Mouse (Mus musculus): Measurements from ENCODE around the gene Slc8a3. TPM values are rescaled to one million over a fixed set of nuclear protein-coding genes. Genes with fewer than 3 reads are reported as not detected.

Gene Slc8a3
- polyA plus RNA-seq, 1 experiment, result 0.01 TPM

GRCm38 (mm10) chr12:81205619-81206560 lies 127.1 kb downstream of the Slc8a3 start:
- no peaks in the 10 kb centered on the region for H3K36me3 ChIP-seq (ENCODE audit: control insufficient read depth, insufficient read depth)
- no peaks in the 10 kb centered on the region for H3K79me3 ChIP-seq (ENCODE audit: low read depth)
- no peak overlapping the region for H3K4me3 ChIP-seq (ENCODE audit: insufficient read depth, poor library complexity, severe bottlenecking)
- no peaks in the 10 kb centered on the region for H3K79me2 ChIP-seq (ENCODE audit: control insufficient read depth, insufficient read depth)
- H3K27me3 ChIP-seq (ENCODE audit: control insufficient read depth, insufficient read depth, insufficient read length), result peaks cover 3% of the 10 kb centered on the region
- H3ac ChIP-seq (ENCODE audit: control insufficient read depth, insufficient read length, low read depth), result no peak overlapping the region
- TF ChIP-seq MYOG (IDR thresholded peaks at IDR 0.05; ENCODE audit: control insufficient read depth, extremely low read depth, insufficient read length), result no peak
- no peak for TF ChIP-seq CTCF (IDR thresholded peaks at IDR 0.05; ENCODE audit: control insufficient read depth, insufficient read depth, insufficient read length)
- no peak for TF ChIP-seq MYOD1 (IDR thresholded peaks at IDR 0.05; ENCODE audit: control insufficient read depth, insufficient read length, low read depth)
- TF ChIP-seq MAX (IDR thresholded peaks at IDR 0.05), result no peak
- no peak for TF ChIP-seq USF1 (IDR thresholded peaks at IDR 0.05; ENCODE audit: low read depth)
- TF ChIP-seq FOSL1 (IDR thresholded peaks at IDR 0.05; ENCODE audit: insufficient read depth, low read length, poor library complexity, severe bottlenecking), result no peak
- TF ChIP-seq CEBPB (IDR thresholded peaks at IDR 0.05; ENCODE audit: low read depth), result no peak

- Histone ChIP-seq H3K27me3 (ENCODE audit: control insufficient read depth, insufficient read depth, insufficient read length) (peaks cover 3% of the 10 kb centered on the region), H3K79me2 (ENCODE audit: control insufficient read depth, insufficient read depth) (no peaks in the 10 kb centered on the region), H3ac (ENCODE audit: control insufficient read depth, insufficient read length, low read depth) (no peak overlapping the region), H3K4me3 (ENCODE audit: insufficient read depth, poor library complexity, severe bottlenecking) (no peak overlapping the region), H3K79me3 (ENCODE audit: low read depth) (no peaks in the 10 kb centered on the region), H3K36me3 (ENCODE audit: control insufficient read depth, insufficient read depth) (no peaks in the 10 kb centered on the region)
- no peak for TF ChIP-seq FOSL1 (IDR thresholded peaks at IDR 0.05; ENCODE audit: insufficient read depth, low read length, poor library complexity, severe bottlenecking)
These were observed 129.8 kb downstream of the Slc8a3 start for GRCm38 (mm10) chr12:81203226-81203625.

GRCm38 (mm10) chr12:81199280-81199955 lies 133.6 kb downstream of the Slc8a3 start:
- Histone ChIP-seq H3K36me3 (ENCODE audit: control insufficient read depth, insufficient read depth) (no peaks in the 10 kb centered on the region), H3ac (ENCODE audit: control insufficient read depth, insufficient read length, low read depth) (no peak overlapping the region), H3K79me2 (ENCODE audit: control insufficient read depth, insufficient read depth) (no peaks in the 10 kb centered on the region), H3K79me3 (ENCODE audit: low read depth) (no peaks in the 10 kb centered on the region), H3K4me3 (ENCODE audit: insufficient read depth, poor library complexity, severe bottlenecking) (no peak overlapping the region), H3K27me3 (ENCODE audit: control insufficient read depth, insufficient read depth, insufficient read length) (peaks cover 14% of the 10 kb centered on the region)
- peak; percentile 91 for TF ChIP-seq CTCF (IDR thresholded peaks at IDR 0.05; ENCODE audit: control insufficient read depth, insufficient read depth, insufficient read length)
- no peak for TF ChIP-seq CEBPB (IDR thresholded peaks at IDR 0.05; ENCODE audit: low read depth)
- TF ChIP-seq MYOG (IDR thresholded peaks at IDR 0.05; ENCODE audit: control insufficient read depth, extremely low read depth, insufficient read length), result no peak
- TF ChIP-seq FOSL1 (IDR thresholded peaks at IDR 0.05; ENCODE audit: insufficient read depth, low read length, poor library complexity, severe bottlenecking), result no peak
- no peak for TF ChIP-seq USF1 (IDR thresholded peaks at IDR 0.05; ENCODE audit: low read depth)
- TF ChIP-seq MAX (IDR thresholded peaks at IDR 0.05), result no peak
- TF ChIP-seq MYOD1 (IDR thresholded peaks at IDR 0.05; ENCODE audit: control insufficient read depth, insufficient read length, low read depth), result no peak

GRCm38 (mm10) chr12:81197468-81198075 lies 135.4 kb downstream of the Slc8a3 start:
- TF ChIP-seq CTCF (IDR thresholded peaks at IDR 0.05; ENCODE audit: control insufficient read depth, insufficient read depth, insufficient read length) (no peak), USF1 (IDR thresholded peaks at IDR 0.05; ENCODE audit: low read depth) (no peak), CEBPB (IDR thresholded peaks at IDR 0.05; ENCODE audit: low read depth) (no peak)

GRCm38 (mm10) chr12:81193968-81194367 lies 139.0 kb downstream of the Slc8a3 start:
- no peak for TF ChIP-seq USF1 (IDR thresholded peaks at IDR 0.05; ENCODE audit: low read depth)
- TF ChIP-seq MYOD1 (IDR thresholded peaks at IDR 0.05; ENCODE audit: control insufficient read depth, insufficient read length, low read depth), result no peak
- TF ChIP-seq MYOG (IDR thresholded peaks at IDR 0.05; ENCODE audit: control insufficient read depth, extremely low read depth, insufficient read length), result no peak
- TF ChIP-seq CEBPB (IDR thresholded peaks at IDR 0.05; ENCODE audit: low read depth), result no peak
- no peak for TF ChIP-seq CTCF (IDR thresholded peaks at IDR 0.05; ENCODE audit: control insufficient read depth, insufficient read depth, insufficient read length)
- Histone ChIP-seq H3K79me2 (ENCODE audit: control insufficient read depth, insufficient read depth) (no peaks in the 10 kb centered on the region), H3K36me3 (ENCODE audit: control insufficient read depth, insufficient read depth) (no peaks in the 10 kb centered on the region), H3ac (ENCODE audit: control insufficient read depth, insufficient read length, low read depth) (no peak overlapping the region), H3K79me3 (ENCODE audit: low read depth) (no peaks in the 10 kb centered on the region), H3K4me3 (ENCODE audit: insufficient read depth, poor library complexity, severe bottlenecking) (no peak overlapping the region), H3K27me3 (ENCODE audit: control insufficient read depth, insufficient read depth, insufficient read length) (peaks cover 19% of the 10 kb centered on the region)

More at GRCm38 (mm10) chr12:81197468-81198075, 135.4 kb downstream of the Slc8a3 start:
- Histone ChIP-seq H3K4me3 (ENCODE audit: insufficient read depth, poor library complexity, severe bottlenecking) (no peak overlapping the region), H3K27me3 (ENCODE audit: control insufficient read depth, insufficient read depth, insufficient read length) (peaks cover 15% of the 10 kb centered on the region), H3K79me2 (ENCODE audit: control insufficient read depth, insufficient read depth) (no peaks in the 10 kb centered on the region), H3K36me3 (ENCODE audit: control insufficient read depth, insufficient read depth) (no peaks in the 10 kb centered on the region), H3K79me3 (ENCODE audit: low read depth) (no peaks in the 10 kb centered on the region), H3ac (ENCODE audit: control insufficient read depth, insufficient read length, low read depth) (no peak overlapping the region)

All from C2C12 (cell line).